ENCODE assay signal across 7 mouse cellular contexts in genomic region chr11:33147171-33147571, GRCm38 (mm10). TPM values are rescaled to one million over a fixed set of nuclear protein-coding genes. Genes with fewer than 3 reads are reported as not detected.
DNase-seq lines count a peak whose midpoint lies in the region; ATAC-seq and TF ChIP-seq lines count a peak whose summit lies in the region.

TSS of gene Fgf18 (minus strand) at chr11:33147400.

- peaks cover 7% of the 10 kb centered on the region for H3K4me1 ChIP-seq in bone marrow macrophage, adult 2 months (ENCODE audit: control insufficient read depth, insufficient read depth, low read length)
- H3K4me1 ChIP-seq in forebrain, embryonic 15.5 days, result peaks cover 38% of the 10 kb centered on the region
- H3K4me1 ChIP-seq in liver, postnatal 0 days (ENCODE audit: insufficient read depth), result peaks cover 16% of the 10 kb centered on the region

- no peak for TF ChIP-seq CTCF in bone marrow macrophage, adult 2 months (IDR thresholded peaks at IDR 0.05; ENCODE audit: low read depth, low read length)
- no peak for TF ChIP-seq CTCF in liver, postnatal 0 days (IDR thresholded peaks at IDR 0.05; ENCODE audit: low read depth)

- H3K4me3 ChIP-seq in bone marrow macrophage, adult 2 months (ENCODE audit: insufficient read depth, low read length), result peak within 1 kb of the TSS; percentile 40
- peak within 1 kb of the TSS; percentile 62 for H3K4me3 ChIP-seq in forebrain, embryonic 15.5 days
- peak within 1 kb of the TSS; percentile 44 for H3K4me3 ChIP-seq in liver, postnatal 0 days (ENCODE audit: low read depth, low read length)

- H3K36me3 ChIP-seq in forebrain, embryonic 15.5 days, result peaks cover 29% of the 10 kb centered on the region
- peaks cover 15% of the 10 kb centered on the region for H3K36me3 ChIP-seq in liver, postnatal 0 days (replicated peaks; ENCODE audit: insufficient read depth, low read length)
- no peaks in the 10 kb centered on the region for H3K36me3 ChIP-seq in splenic B cell, adult 2 months (ENCODE audit: control insufficient read depth, insufficient read depth, low read length, poor library complexity, severe bottlenecking)

- peaks cover 11% of the 10 kb centered on the region; the same call in 1 of the 2 replicates for H3K27me3 ChIP-seq in forebrain, embryonic 15.5 days
- H3K27me3 ChIP-seq in liver, postnatal 0 days (ENCODE audit: insufficient read depth, low read length), result peaks cover 56% of the 10 kb centered on the region
- H3K27me3 ChIP-seq in splenic B cell, adult 2 months (ENCODE audit: control insufficient read depth, insufficient read depth, low read length, poor library complexity, severe bottlenecking), result no peaks in the 10 kb centered on the region

- no peak for TF ChIP-seq POLR2A in bone marrow macrophage, adult 2 months (IDR thresholded peaks at IDR 0.05; ENCODE audit: borderline replicate concordance, low read depth, low read length)

- H3K9ac ChIP-seq in forebrain, embryonic 15.5 days (replicated peaks), result peak within 1 kb of the TSS; percentile 60
- H3K9ac ChIP-seq in liver, postnatal 0 days (replicated peaks), result no peak within 1 kb of the TSS

- no peak for TF ChIP-seq EP300 in liver, postnatal 0 days (IDR thresholded peaks at IDR 0.05; ENCODE audit: low read depth)

- under 1% methylated on average over 44 of the region's 53 CpGs for WGBS in forebrain, embryonic 15.5 days
- 2% methylated on average over 29 of the region's 53 CpGs for WGBS in liver, postnatal 0 days (ENCODE audit: insufficient replicate concordance)

- H3K27ac ChIP-seq in bone marrow macrophage, adult 2 months (ENCODE audit: insufficient read depth, low read depth, low read length), result no peak within 1 kb of the TSS
- peak within 1 kb of the TSS; percentile 67 for H3K27ac ChIP-seq in forebrain, embryonic 15.5 days (replicated peaks)
- H3K27ac ChIP-seq in liver, postnatal 0 days (ENCODE audit: low read depth), result no peak within 1 kb of the TSS

- ATAC-seq in forebrain, embryonic 15.5 days (replicated peaks), result peak; percentile 66
- peak; percentile 29 for ATAC-seq in inflammation-experienced regulatory T-cells, adult 6 months
- peak; percentile 19; the same call in 1 of the 2 replicates for ATAC-seq in liver, postnatal 0 days

- peak within 1 kb of the TSS; percentile 76 for H3K4me2 ChIP-seq in forebrain, embryonic 15.5 days (replicated peaks)
- peak within 1 kb of the TSS; percentile 73 for H3K4me2 ChIP-seq in liver, postnatal 0 days (ENCODE audit: low read depth, low read length)

- peak; percentile 43 for DNase-seq in ovary, postnatal 36 days (ENCODE audit: low spot score)
- no peak for DNase-seq in ovary, postnatal 10 days (ENCODE audit: low spot score)
- DNase-seq in liver, postnatal 0 days, result no peak
- DNase-seq in splenic B cell, adult 2 months (ENCODE audit: low read depth, low spot score), result peak; percentile 39

- H3K9me3 ChIP-seq in forebrain, embryonic 15.5 days, result no peaks in the 10 kb centered on the region
- H3K9me3 ChIP-seq in liver, postnatal 0 days (ENCODE audit: low read length), result no peaks in the 10 kb centered on the region

RNA-seq across cellular contexts. Expression of gene Fgf18, which starts in this region (rescaled TPM):
- polyA plus RNA-seq in bone marrow macrophage, adult 2 months (2012; ENCODE audit: insufficient read depth, insufficient read length, missing spikeins), result not detected in 2 replicates
- 3.0 and 4.3 TPM in 2 replicates for polyA plus RNA-seq in forebrain, embryonic 15.5 days (2015; fragmentation: Nextera tagmentation; extraction: Ambion mirVana)
- polyA plus RNA-seq in inflammation-experienced regulatory T-cells, adult 6 months (2017; shearing (Covaris generic)), result not detected
- polyA plus RNA-seq in liver, postnatal 0 days (2015; fragmentation: Nextera tagmentation; extraction: Ambion mirVana), result 0.11 and 0.13 TPM in 2 replicates

Comparison
In these comparisons a context has a peak if more than half of its experiments do, and no peak if none do; other contexts are left out.
1. DNase-seq: peak in ovary, postnatal 36 days (single experiment) and splenic B cell, adult 2 months (single experiment); none in ovary, postnatal 10 days (single experiment) and liver, postnatal 0 days (single experiment).
2. Peak in ATAC-seq in inflammation-experienced regulatory T-cells, adult 6 months; RNA of the gene not detected or under 1 TPM.
3. Peak in ATAC-seq, H3K4me3 ChIP-seq and H3K4me2 ChIP-seq in liver, postnatal 0 days; RNA of the gene not detected or under 1 TPM.
4. Peak in every context shown above with its lines, with median percentiles within 50 percentile points of each other: H3K4me3 ChIP-seq and ATAC-seq.